Mouse (Mus musculus): ENCODE data around the gene L3mbtl2. TPM values are rescaled to one million over a fixed set of nuclear protein-coding genes. Genes with fewer than 3 reads are reported as not detected.

Gene L3mbtl2
- 34.3 TPM for polyA plus RNA-seq (2017; shearing (Covaris generic))

GRCm38 (mm10) chr15:81663697-81664561, at the start of gene L3mbtl2:
L3mbtl2 (plus strand) TSS chr15:81663889.

GRCm38 (mm10) chr15:81697175-81697574, 33.5 kb downstream of the L3mbtl2 start, which contains the start of gene Chadl:
Chadl (minus strand) TSS chr15:81697287.

Other genes with a start within 250 kb of the L3mbtl2 start
- gene Rbx1, start 197.6 kb upstream of the L3mbtl2 start, polyA plus RNA-seq (2017; shearing (Covaris generic)) = 334 TPM
- gene Ep300, start 78.5 kb upstream of the L3mbtl2 start, polyA plus RNA-seq (2017; shearing (Covaris generic)) = 42.9 TPM
- 4.7 TPM for gene Chadl, start 33.4 kb downstream of the L3mbtl2 start, polyA plus RNA-seq (2017; shearing (Covaris generic))
- gene Zc3h7b, start 81.2 kb downstream of the L3mbtl2 start, polyA plus RNA-seq (2017; shearing (Covaris generic)) = 6.3 TPM
- 75.2 TPM for gene Rangap1, start 81.6 kb downstream of the L3mbtl2 start, polyA plus RNA-seq (2017; shearing (Covaris generic))
- gene Tef, start 138.5 kb downstream of the L3mbtl2 start, polyA plus RNA-seq (2017; shearing (Covaris generic)) = 30.7 TPM
- 65.7 TPM for gene Tob2, start 194.9 kb downstream of the L3mbtl2 start, polyA plus RNA-seq (2017; shearing (Covaris generic))
- 90.6 TPM for gene Phf5a, start 208.0 kb downstream of the L3mbtl2 start, polyA plus RNA-seq (2017; shearing (Covaris generic))
- gene Aco2, start 208.4 kb downstream of the L3mbtl2 start, polyA plus RNA-seq (2017; shearing (Covaris generic)) = 140 TPM